Mouse (Mus musculus) naive thymus-derived CD4-positive, alpha-beta T cell, adult 5 months (primary cell): Measurements from ENCODE around the gene Olfr381. TPM values are rescaled to one million over a fixed set of nuclear protein-coding genes. Genes with fewer than 3 reads are reported as not detected.

Experiments used
- polyA plus RNA-seq: library from polyadenylated mRNA; unstranded; fragments of 100-300 nt; shearing (Covaris generic); gene quantifications from one replicate; pipeline ENCODE4 v1.2.1, GENCODE M21; 2017

Gene Olfr381
- polyA plus RNA-seq: not detected

GRCm38 (mm10) chr11:73491503-73491902, at the start of gene Olfr381:
Gene Olfr381 (minus strand): TSS chr11:73491603.

DNA sequence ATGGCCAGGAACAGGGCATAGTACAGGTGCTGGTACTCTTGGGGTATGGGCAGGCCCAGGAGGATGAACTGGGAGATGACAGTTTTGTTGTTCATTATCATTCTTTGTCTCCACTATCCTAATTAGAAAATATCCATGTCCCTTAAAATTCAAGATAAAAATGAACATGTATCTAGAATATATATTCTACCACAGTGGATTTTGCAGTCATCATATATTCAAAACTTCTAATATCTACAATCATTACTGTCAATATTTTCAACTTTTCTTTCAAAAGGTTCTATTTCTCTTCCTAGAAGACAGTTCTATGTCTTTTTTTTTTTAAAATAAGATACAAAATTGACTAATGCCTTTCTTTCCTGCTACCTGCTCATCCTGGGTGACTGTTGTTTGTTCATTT, 25.7 kb upstream of the Olfr381 start, which contains the start of gene Olfr382:
Gene Olfr382 (minus strand): TSS at position 101 of the 400 bp plus-strand sequence.

DNA sequence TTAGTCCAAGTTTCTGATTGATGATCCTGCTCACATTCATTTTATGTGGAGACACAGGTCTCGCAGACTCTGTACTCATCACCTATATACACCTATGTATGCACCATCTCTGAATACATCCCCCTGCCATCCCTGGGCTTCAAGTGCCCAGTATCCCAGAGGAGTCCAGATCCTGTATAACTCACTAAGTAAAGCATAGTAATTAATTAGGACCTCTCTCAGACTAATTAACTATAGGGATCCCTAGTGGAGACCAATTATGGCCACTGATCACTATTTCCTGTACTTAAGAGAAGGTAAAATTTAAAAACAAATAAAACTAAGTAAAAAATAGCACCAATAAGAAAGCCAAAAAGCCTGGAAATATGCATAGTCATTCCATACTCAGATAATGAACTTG, 34.0 kb downstream of the Olfr381 start, which contains the start of gene Olfr380:
Gene Olfr380 (minus strand): TSS at position 101 of the 400 bp plus-strand sequence.

Other genes starting within 250 kb of the Olfr381 start
- not detected for gene Trpv3, start 224.2 kb downstream of the Olfr381 start, polyA plus RNA-seq
- not detected for gene Aspa, start 162.0 kb downstream of the Olfr381 start, polyA plus RNA-seq
- gene Gm49340, start 161.9 kb downstream of the Olfr381 start, polyA plus RNA-seq: not detected
- not detected for gene Spata22, start 161.9 kb downstream of the Olfr381 start, polyA plus RNA-seq
- not detected for gene Olfr20, start 140.8 kb downstream of the Olfr381 start, polyA plus RNA-seq
- not detected for gene Olfr376, start 120.4 kb downstream of the Olfr381 start, polyA plus RNA-seq
- not detected for gene Olfr1, start 92.0 kb downstream of the Olfr381 start, polyA plus RNA-seq
- gene Olfr378, start 63.1 kb downstream of the Olfr381 start, polyA plus RNA-seq: not detected
- gene Olfr380, start 34.1 kb downstream of the Olfr381 start, polyA plus RNA-seq: not detected
- gene Olfr382, start 25.6 kb upstream of the Olfr381 start, polyA plus RNA-seq: not detected
- gene Olfr385, start 101.4 kb upstream of the Olfr381 start, polyA plus RNA-seq: not detected
- not detected for gene Olfr384, start 107.0 kb upstream of the Olfr381 start, polyA plus RNA-seq
- gene Zfp735, start 197.2 kb upstream of the Olfr381 start, polyA plus RNA-seq: not detected